Mouse (Mus musculus): ENCODE measurements around the gene Camsap2. TPM values are rescaled to one million over a fixed set of nuclear protein-coding genes. Genes with fewer than 3 reads are reported as not detected.

Camsap2 gene
- polyA plus RNA-seq, 2 experiments = 8.8 to 10.3 TPM

GRCm38 (mm10) chr1:136253472-136253871, 92.4 kb downstream of the Camsap2 start:
- Histone ChIP-seq H3K9ac (replicated peaks) (no peak overlapping the region), H3K27ac (no peak overlapping the region), H3K9me3 (ENCODE audit: control insufficient read depth, low read length) (no peaks in the 10 kb centered on the region), H3K36me3 (replicated peaks; ENCODE audit: control insufficient read depth, insufficient read depth, low read depth) (no peaks in the 10 kb centered on the region), H3K27me3 (ENCODE audit: control insufficient read depth, insufficient read depth, low read length) (peaks cover 17% of the 10 kb centered on the region), H3K4me2 (ENCODE audit: low read depth) (no peak overlapping the region), H3K4me3 (ENCODE audit: insufficient read depth in 1 of 2, low read depth in 2 of 2, low read length in 2 of 2) (no peak overlapping the region), H3K4me1 (replicated peaks; ENCODE audit: control insufficient read depth in 2 of 2, insufficient read depth in 2 of 2, low read length in 1 of 2) (no peaks in the 10 kb centered on the region; a peak in 1 of 4 replicates)
- DNase-seq (ENCODE audit: low read depth in 3 of 3, low spot score in 3 of 3) = no peak
- 5% methylated on average over 2 of the region's 2 CpGs for WGBS (ENCODE audit: insufficient replicate concordance)
- TF ChIP-seq EP300 (IDR thresholded peaks at IDR 0.05; ENCODE audit: low read depth) = no peak
- TF ChIP-seq CTCF (IDR thresholded peaks at IDR 0.05; ENCODE audit: low read depth) = no peak
- no peak for ATAC-seq (ENCODE audit: insufficient read depth)

DNA sequence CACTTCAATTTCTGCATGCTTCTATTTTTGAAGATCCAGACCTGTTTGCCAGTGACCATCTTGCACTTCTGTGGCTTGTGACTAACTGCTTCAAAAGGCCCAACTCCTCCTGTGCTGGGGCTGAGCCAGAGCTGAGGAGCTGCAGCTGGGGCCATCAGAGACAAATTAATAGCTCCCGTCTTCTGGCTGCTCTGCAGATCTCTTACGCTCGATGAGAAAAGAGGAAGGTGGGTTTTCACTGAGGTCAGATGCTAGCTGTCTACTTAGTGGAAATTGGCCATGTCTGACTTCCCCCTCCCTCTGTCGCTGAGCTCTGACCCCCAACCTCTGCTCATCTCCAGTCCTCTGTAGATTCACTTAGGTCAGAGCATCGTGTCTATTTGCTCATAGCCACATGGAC, 96.2 kb downstream of the Camsap2 start:
- H3K27ac ChIP-seq = no peak overlapping the region
- H3K4me2 ChIP-seq (ENCODE audit: low read depth) = no peak overlapping the region
- H3K9ac ChIP-seq (replicated peaks) = no peak overlapping the region
- no peaks in the 10 kb centered on the region; a peak in 1 of 4 replicates for H3K4me1 ChIP-seq (replicated peaks; ENCODE audit: control insufficient read depth in 2 of 2, insufficient read depth in 2 of 2, low read length in 1 of 2)
- no peak for DNase-seq (ENCODE audit: low read depth in 3 of 3, low spot score in 3 of 3)
- no peaks in the 10 kb centered on the region for H3K9me3 ChIP-seq (ENCODE audit: control insufficient read depth, low read length)
- H3K4me3 ChIP-seq (ENCODE audit: insufficient read depth in 1 of 2, low read depth in 2 of 2, low read length in 2 of 2) = no peak overlapping the region
- no peak for ATAC-seq (ENCODE audit: insufficient read depth)
- no peaks in the 10 kb centered on the region for H3K36me3 ChIP-seq (replicated peaks; ENCODE audit: control insufficient read depth, insufficient read depth, low read depth)
- H3K27me3 ChIP-seq (ENCODE audit: control insufficient read depth, insufficient read depth, low read length) = no peaks in the 10 kb centered on the region
- 20% methylated on average over 5 of the region's 5 CpGs for WGBS (ENCODE audit: insufficient replicate concordance)
- no peak for TF ChIP-seq EP300 (IDR thresholded peaks at IDR 0.05; ENCODE audit: low read depth)
- no peak for TF ChIP-seq CTCF (IDR thresholded peaks at IDR 0.05; ENCODE audit: low read depth)

DNA sequence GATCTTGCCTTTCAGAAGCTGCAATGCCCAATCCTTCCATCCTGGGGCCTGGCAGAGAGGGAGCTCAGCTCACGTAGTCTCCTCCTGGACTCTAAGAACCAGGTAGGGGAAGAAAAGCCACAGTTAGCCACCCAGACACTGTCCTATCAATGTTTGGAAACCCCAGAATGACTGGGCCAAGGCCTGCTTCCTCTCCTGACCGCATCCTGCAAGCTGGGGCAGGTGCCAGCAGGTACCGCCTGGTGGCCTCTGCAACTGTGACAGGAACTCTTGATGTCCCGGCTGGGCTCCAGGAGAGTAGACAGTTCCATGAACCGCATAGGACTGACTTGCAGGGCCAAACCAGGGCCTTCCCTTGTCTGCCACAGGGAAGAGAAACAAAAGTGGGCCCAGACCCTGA, 98.5 kb downstream of the Camsap2 start:
- no peak for ATAC-seq (ENCODE audit: insufficient read depth)
- H3K4me3 ChIP-seq (ENCODE audit: insufficient read depth in 1 of 2, low read depth in 2 of 2, low read length in 2 of 2) = no peak overlapping the region
- no peak for DNase-seq (ENCODE audit: low read depth in 3 of 3, low spot score in 3 of 3)
- no peaks in the 10 kb centered on the region for H3K9me3 ChIP-seq (ENCODE audit: control insufficient read depth, low read length)
- no peaks in the 10 kb centered on the region for H3K27me3 ChIP-seq (ENCODE audit: control insufficient read depth, insufficient read depth, low read length)
- no peaks in the 10 kb centered on the region for H3K4me1 ChIP-seq (replicated peaks; ENCODE audit: control insufficient read depth in 2 of 2, insufficient read depth in 2 of 2, low read length in 1 of 2)
- 58% methylated on average over 5 of the region's 5 CpGs for WGBS (ENCODE audit: insufficient replicate concordance)
- H3K9ac ChIP-seq (replicated peaks) = no peak overlapping the region
- H3K4me2 ChIP-seq (ENCODE audit: low read depth) = no peak overlapping the region
- TF ChIP-seq EP300 (IDR thresholded peaks at IDR 0.05; ENCODE audit: low read depth) = no peak
- TF ChIP-seq CTCF (IDR thresholded peaks at IDR 0.05; ENCODE audit: low read depth) = no peak
- no peaks in the 10 kb centered on the region for H3K36me3 ChIP-seq (replicated peaks; ENCODE audit: control insufficient read depth, insufficient read depth, low read depth)
- no peak overlapping the region for H3K27ac ChIP-seq

GRCm38 (mm10) chr1:136244469-136244868, 101.4 kb downstream of the Camsap2 start:
- no peak overlapping the region for H3K4me3 ChIP-seq (ENCODE audit: insufficient read depth in 1 of 2, low read depth in 2 of 2, low read length in 2 of 2)
- H3K4me2 ChIP-seq (ENCODE audit: low read depth) = no peak overlapping the region
- H3K36me3 ChIP-seq (replicated peaks; ENCODE audit: control insufficient read depth, insufficient read depth, low read depth) = no peaks in the 10 kb centered on the region
- ATAC-seq (ENCODE audit: insufficient read depth) (no peak), DNase-seq (ENCODE audit: low read depth in 3 of 3, low spot score in 3 of 3) (no peak)
- no peaks in the 10 kb centered on the region for H3K9me3 ChIP-seq (ENCODE audit: control insufficient read depth, low read length)
- H3K27ac ChIP-seq = no peak overlapping the region
- no peak overlapping the region for H3K9ac ChIP-seq (replicated peaks)
- 50% methylated on average over 5 of the region's 5 CpGs for WGBS (ENCODE audit: insufficient replicate concordance)
- H3K27me3 ChIP-seq (ENCODE audit: control insufficient read depth, insufficient read depth, low read length) = no peaks in the 10 kb centered on the region
- TF ChIP-seq EP300 (IDR thresholded peaks at IDR 0.05; ENCODE audit: low read depth) (no peak), CTCF (IDR thresholded peaks at IDR 0.05; ENCODE audit: low read depth) (no peak)
- H3K4me1 ChIP-seq (replicated peaks; ENCODE audit: control insufficient read depth in 2 of 2, insufficient read depth in 2 of 2, low read length in 1 of 2) = no peaks in the 10 kb centered on the region

DNA sequence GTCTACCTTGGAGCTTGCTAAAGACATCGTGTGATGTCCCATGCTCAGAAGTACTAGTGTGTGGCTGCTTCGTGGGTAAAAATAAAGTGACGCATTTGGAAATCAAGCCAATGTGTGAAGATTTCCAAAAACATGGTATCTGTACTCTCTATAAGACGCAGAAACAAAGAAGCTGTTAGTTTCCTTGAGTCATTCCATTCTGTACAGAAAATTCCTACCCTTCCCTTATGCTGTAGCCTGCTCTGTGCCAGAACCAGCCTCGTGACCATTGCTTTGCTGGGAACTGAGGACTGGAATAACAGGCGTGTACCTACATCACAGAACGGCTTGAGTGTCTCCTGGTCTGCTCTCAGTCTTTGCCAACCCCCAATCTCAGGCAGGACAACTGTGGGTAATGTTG, 104.1 kb downstream of the Camsap2 start:
- ATAC-seq (ENCODE audit: insufficient read depth) = no peak
- H3K4me1 ChIP-seq (replicated peaks; ENCODE audit: control insufficient read depth in 2 of 2, insufficient read depth in 2 of 2, low read length in 1 of 2) = no peaks in the 10 kb centered on the region
- H3K9ac ChIP-seq (replicated peaks) = no peak overlapping the region
- H3K4me3 ChIP-seq (ENCODE audit: insufficient read depth in 1 of 2, low read depth in 2 of 2, low read length in 2 of 2) = no peak overlapping the region
- no peak overlapping the region for H3K27ac ChIP-seq
- H3K27me3 ChIP-seq (ENCODE audit: control insufficient read depth, insufficient read depth, low read length) = no peaks in the 10 kb centered on the region
- 65% methylated on average over 7 of the region's 7 CpGs for WGBS (ENCODE audit: insufficient replicate concordance)
- H3K4me2 ChIP-seq (ENCODE audit: low read depth) = no peak overlapping the region
- DNase-seq (ENCODE audit: low read depth in 3 of 3, low spot score in 3 of 3) = no peak
- H3K9me3 ChIP-seq (ENCODE audit: control insufficient read depth, low read length) = no peaks in the 10 kb centered on the region
- H3K36me3 ChIP-seq (replicated peaks; ENCODE audit: control insufficient read depth, insufficient read depth, low read depth) = no peaks in the 10 kb centered on the region
- TF ChIP-seq CTCF (IDR thresholded peaks at IDR 0.05; ENCODE audit: low read depth) (no peak), EP300 (IDR thresholded peaks at IDR 0.05; ENCODE audit: low read depth) (no peak)

Measured in liver, embryonic 14.5 days (tissue).